Mouse (Mus musculus) liver, embryonic 12.5 days (tissue): ENCODE results near the gene Pard6a. TPM values are rescaled to one million over a fixed set of nuclear protein-coding genes. Genes with fewer than 3 reads are reported as not detected.

Source experiments
- ATAC-seq: fragments of 200-750 bp; cut with Nextera tagmentation; 2 replicates; pipeline ENCODE4 v1.8.0; 2017; ENCODE audit warnings: moderate number of reproducible peaks, mild to moderate bottlenecking, moderate library complexity
- H3K27ac ChIP-seq: fragments of 300-500 bp; sonication (generic); 2 replicates; pipeline ENCODE4 v1.5.1; 2016; ENCODE audit warnings: mild to moderate bottlenecking
- H3K27me3 ChIP-seq: fragments of 300-500 bp; sonication (generic); replicated peaks from 2 replicates; pipeline ENCODE4 v1.6.1; 2016; ENCODE audit warnings: mild to moderate bottlenecking, moderate library complexity
- H3K36me3 ChIP-seq: fragments of 300-500 bp; sonication (generic); 2 replicates; pipeline ENCODE4 v1.6.1; 2016; ENCODE audit warnings: mild to moderate bottlenecking, moderate library complexity
- H3K4me1 ChIP-seq: fragments of 300-500 bp; sonication (generic); 2 replicates; pipeline ENCODE4 v1.6.1; 2016
- H3K4me2 ChIP-seq: fragments of 300-500 bp; sonication (generic); 2 replicates; pipeline ENCODE4 v1.6.1; 2016; ENCODE audit warnings: mild to moderate bottlenecking, moderate library complexity
- H3K4me3 ChIP-seq: fragments of 300-500 bp; sonication (generic); 2 replicates; pipeline ENCODE4 v1.5.1; 2016; ENCODE audit warnings: mild to moderate bottlenecking, moderate library complexity
- H3K9ac ChIP-seq: fragments of 300-500 bp; sonication (generic); 2 replicates; pipeline ENCODE4 v1.6.1; 2016; ENCODE audit warnings: mild to moderate bottlenecking, moderate library complexity
- H3K9me3 ChIP-seq: fragments of 300-500 bp; sonication (generic); replicated peaks from 2 replicates; pipeline ENCODE4 v1.6.1; 2016; ENCODE audit warnings: mild to moderate bottlenecking, moderate library complexity
- WGBS: fragments of 180-500 bp; shearing (Covaris S2); methylation state at CpG from one replicate; pipeline ENCODE4 v1.1.7; 2016; ENCODE audit not compliant: insufficient replicate concordance; 5-methylcytosine and 5-hydroxymethylcytosine counted together
- polyA plus RNA-seq: library from polyadenylated mRNA; unstranded; fragments of >200 nt; fragmentation: Nextera tagmentation; extraction: Ambion mirVana; gene quantifications from 2 replicates; pipeline ENCODE4 v1.2.1, GENCODE M21; 2016

The Pard6a gene
- polyA plus RNA-seq, 1 experiment from 2014 or later: 10.8 TPM

GRCm38 (mm10) chr8:105719637-105720036 is 18.7 kb downstream of the Pard6a start:
- Histone ChIP-seq H3K36me3 (0 out of 2 replicates have a peak, but pooled peaks cover 5% of the 10 kb centered on the region), H3K9me3 (no peaks in the 10 kb centered on the region), H3K4me2 (no peak overlapping the region), H3K4me3 (no peak overlapping the region), H3K27ac (no peak overlapping the region), H3K9ac (no peak overlapping the region), H3K4me1 (no peaks in the 10 kb centered on the region), H3K27me3 (no peaks in the 10 kb centered on the region)
- WGBS: 71% methylated on average over 4 of the region's 4 CpGs
- no peak for ATAC-seq

GRCm38 (mm10) chr8:105722861-105723260 is 21.9 kb downstream of the Pard6a start:
- 82% methylated on average over 9 of the region's 9 CpGs for WGBS
- no peaks in the 10 kb centered on the region for H3K27me3 ChIP-seq

GRCm38 (mm10) chr8:105725726-105726125 is 24.8 kb downstream of the Pard6a start:
- Histone ChIP-seq H3K9ac (no peak overlapping the region), H3K4me2 (no peak overlapping the region), H3K9me3 (no peaks in the 10 kb centered on the region), H3K4me3 (no peak overlapping the region), H3K27ac (no peak overlapping the region), H3K27me3 (no peaks in the 10 kb centered on the region), H3K36me3 (no peaks in the 10 kb centered on the region), H3K4me1 (peaks cover 17% of the 10 kb centered on the region)
- no peak for ATAC-seq
- WGBS: 60% methylated on average over 5 of the region's 5 CpGs

More at GRCm38 (mm10) chr8:105722861-105723260, 21.9 kb downstream of the Pard6a start:
- Histone ChIP-seq H3K9me3 (no peaks in the 10 kb centered on the region), H3K9ac (no peak overlapping the region), H3K27ac (no peak overlapping the region), H3K36me3 (no peaks in the 10 kb centered on the region), H3K4me3 (no peak overlapping the region), H3K4me1 (peaks cover 12% of the 10 kb centered on the region), H3K4me2 (no peak overlapping the region)
- ATAC-seq: no peak

- peak overlapping the region; percentile 15; the same call in 1 of the 2 replicates for H3K27ac ChIP-seq
- H3K4me3 ChIP-seq: no peak overlapping the region
- WGBS: 44% methylated on average over 18 of the region's 18 CpGs
- H3K9me3 ChIP-seq: no peaks in the 10 kb centered on the region
- no peak overlapping the region for H3K9ac ChIP-seq
- no peaks in the 10 kb centered on the region for H3K36me3 ChIP-seq
- H3K4me1 ChIP-seq: peaks cover 25% of the 10 kb centered on the region
- no peaks in the 10 kb centered on the region for H3K27me3 ChIP-seq
- peak overlapping the region; percentile 18 for H3K4me2 ChIP-seq
- peak; percentile 72 for ATAC-seq
Measured at GRCm38 (mm10) chr8:105727397-105728124, 26.6 kb downstream of the Pard6a start.

GRCm38 (mm10) chr8:105732186-105732585 is 31.2 kb downstream of the Pard6a start:
- WGBS: 35% methylated on average over 5 of the region's 5 CpGs
- Histone ChIP-seq H3K9me3 (no peaks in the 10 kb centered on the region), H3K4me2 (no peak overlapping the region), H3K9ac (no peak overlapping the region), H3K27me3 (no peaks in the 10 kb centered on the region), H3K4me1 (peaks cover 20% of the 10 kb centered on the region), H3K36me3 (no peaks in the 10 kb centered on the region), H3K27ac (no peak overlapping the region), H3K4me3 (no peak overlapping the region)
- ATAC-seq: 0 out of 2 replicates have a peak, but pooled peaks have one; percentile 42

GRCm38 (mm10) chr8:105739216-105739615 is 38.3 kb downstream of the Pard6a start:
- Histone ChIP-seq H3K9ac (no peak overlapping the region), H3K27ac (no peak overlapping the region), H3K4me3 (no peak overlapping the region), H3K4me1 (peaks cover 15% of the 10 kb centered on the region), H3K4me2 (no peak overlapping the region), H3K36me3 (no peaks in the 10 kb centered on the region), H3K27me3 (no peaks in the 10 kb centered on the region), H3K9me3 (no peaks in the 10 kb centered on the region)
- 82% methylated on average over 5 of the region's 5 CpGs for WGBS
- ATAC-seq: no peak

GRCm38 (mm10) chr8:105743301-105743700 is 42.4 kb downstream of the Pard6a start:
- H3K4me1 ChIP-seq: peaks cover 28% of the 10 kb centered on the region
- H3K27ac ChIP-seq: no peak overlapping the region
- H3K9ac ChIP-seq: no peak overlapping the region
- H3K27me3 ChIP-seq: no peaks in the 10 kb centered on the region
- no peak overlapping the region for H3K4me3 ChIP-seq
- H3K4me2 ChIP-seq: no peak overlapping the region
- no peak for ATAC-seq
- H3K9me3 ChIP-seq: no peaks in the 10 kb centered on the region
- WGBS: 61% methylated on average over 4 of the region's 4 CpGs
- H3K36me3 ChIP-seq: no peaks in the 10 kb centered on the region

- H3K36me3 ChIP-seq: no peaks in the 10 kb centered on the region
- H3K27ac ChIP-seq: 0 out of 2 replicates have a peak overlapping the region, but pooled peaks have one; percentile 32
- H3K4me2 ChIP-seq: peak overlapping the region; percentile 22
- WGBS: 34% methylated on average over 11 of the region's 11 CpGs
- no peak overlapping the region for H3K9ac ChIP-seq
- no peak overlapping the region for H3K4me3 ChIP-seq
- 0 out of 2 replicates have a peak, but pooled peaks cover 5% of the 10 kb centered on the region for H3K27me3 ChIP-seq
- no peaks in the 10 kb centered on the region for H3K9me3 ChIP-seq
- H3K4me1 ChIP-seq: peaks cover 40% of the 10 kb centered on the region
- no peak for ATAC-seq
Measured at GRCm38 (mm10) chr8:105750606-105751005, 49.7 kb downstream of the Pard6a start.

Other genes starting within 250 kb of the Pard6a start
- 1.2 and 1.4 TPM in 2 replicates for gene Tppp3, start 229.6 kb upstream of the Pard6a start, polyA plus RNA-seq
- 4.0 and 4.6 TPM in 2 replicates for gene Zdhhc1, start 204.2 kb upstream of the Pard6a start, polyA plus RNA-seq
- 6.0 and 6.7 TPM in 2 replicates for gene Hsd11b2, start 182.4 kb upstream of the Pard6a start, polyA plus RNA-seq
- gene Atp6v0d1, start 135.1 kb upstream of the Pard6a start, polyA plus RNA-seq: 47.2 and 51.0 TPM in 2 replicates
- gene Ripor1, start 95.9 kb upstream of the Pard6a start, polyA plus RNA-seq: 14.1 and 14.5 TPM in 2 replicates
- 89.0 and 93.5 TPM in 2 replicates for gene Ctcf, start 64.6 kb upstream of the Pard6a start, polyA plus RNA-seq
- gene Agrp, start 63.8 kb upstream of the Pard6a start, polyA plus RNA-seq: 0.22 TPM in 1 of 2 replicates, not detected in the other
- gene Carmil2, start 14.9 kb upstream of the Pard6a start, polyA plus RNA-seq: 0.86 TPM in 2 replicates
- 32.3 and 34.1 TPM in 2 replicates for gene Acd, start within 50 bp of the Pard6a start, polyA plus RNA-seq
- 0.23 TPM in 1 of 2 replicates, not detected in the other for gene 4933405L10Rik, start 6.5 kb downstream of the Pard6a start, polyA plus RNA-seq
- 11.2 and 12.4 TPM in 2 replicates for gene Enkd1, start 7.1 kb downstream of the Pard6a start, polyA plus RNA-seq
- gene Gfod2, start 57.5 kb downstream of the Pard6a start, polyA plus RNA-seq: 4.5 and 5.1 TPM in 2 replicates
- 37.7 and 37.8 TPM in 2 replicates for gene Ranbp10, start 126.2 kb downstream of the Pard6a start, polyA plus RNA-seq
- gene Tsnaxip1, start 126.6 kb downstream of the Pard6a start, polyA plus RNA-seq: 0.12 and 0.19 TPM in 2 replicates
- gene Cenpt, start 152.1 kb downstream of the Pard6a start, polyA plus RNA-seq: 29.0 and 29.2 TPM in 2 replicates
- gene Thap11, start 154.0 kb downstream of the Pard6a start, polyA plus RNA-seq: 53.0 and 53.2 TPM in 2 replicates
- 180 and 183 TPM in 2 replicates for gene Nutf2, start 159.4 kb downstream of the Pard6a start, polyA plus RNA-seq
- gene Edc4, start 179.7 kb downstream of the Pard6a start, polyA plus RNA-seq: 30.1 and 30.9 TPM in 2 replicates
- 0.29 TPM in 1 of 2 replicates, not detected in the other for gene Nrn1l, start 192.4 kb downstream of the Pard6a start, polyA plus RNA-seq
- gene Pskh1, start 199.3 kb downstream of the Pard6a start, polyA plus RNA-seq: 13.1 and 14.3 TPM in 2 replicates
- 0.94 and 1.0 TPM in 2 replicates for gene Ctrl, start 232.7 kb downstream of the Pard6a start, polyA plus RNA-seq
- 77.2 and 84.6 TPM in 2 replicates for gene Psmb10, start 237.3 kb downstream of the Pard6a start, polyA plus RNA-seq
- 26.3 and 29.2 TPM in 2 replicates for gene Lcat, start 242.2 kb downstream of the Pard6a start, polyA plus RNA-seq